Mouse (Mus musculus) kidney, adult 9 months (tissue): Measurements from ENCODE around the gene Ildr1.

Experiments
- DNase-seq: peaks from one replicate; pipeline ENCODE4 v3.0.0; 2022

The Ildr1 gene

DNA sequence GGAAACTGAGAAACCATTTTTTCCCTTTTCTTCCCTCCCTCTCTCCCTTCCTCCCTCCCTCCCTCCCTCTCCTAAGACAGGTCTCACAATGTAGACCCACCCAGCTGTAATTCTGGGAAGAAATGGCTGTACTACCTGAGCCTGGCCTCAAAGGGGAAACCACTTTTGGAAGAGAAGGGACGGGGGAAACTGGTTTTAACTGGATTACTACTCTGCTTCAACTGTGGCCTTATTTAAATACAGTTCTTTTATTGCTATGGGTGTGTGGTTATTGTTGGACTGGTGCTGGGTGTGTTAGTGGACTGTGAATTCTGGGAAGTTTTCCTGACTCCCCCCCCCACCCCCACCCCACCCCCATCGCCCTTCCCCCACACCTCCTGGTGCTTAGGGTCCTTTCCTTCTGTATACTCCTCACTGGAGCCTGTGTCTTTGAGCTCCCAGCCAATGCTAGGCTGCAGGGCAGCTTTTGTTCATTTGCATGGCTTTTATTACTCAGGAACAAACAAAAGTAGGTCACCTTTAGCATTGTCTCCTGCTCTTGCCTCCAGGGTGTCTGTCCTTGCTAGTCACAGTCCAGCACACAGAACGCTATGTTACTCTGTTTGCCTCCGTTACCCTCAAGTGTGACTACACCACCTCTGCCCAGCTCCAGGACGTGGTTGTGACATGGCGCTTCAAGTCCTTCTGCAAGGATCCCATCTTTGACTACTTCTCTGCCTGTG, 14.1 kb downstream of the Ildr1 start:
- DNase-seq = peak; percentile 64

GRCm38 (mm10) chr16:36708751-36709150, 15.0 kb downstream of the Ildr1 start:
- DNase-seq = no peak

DNA sequence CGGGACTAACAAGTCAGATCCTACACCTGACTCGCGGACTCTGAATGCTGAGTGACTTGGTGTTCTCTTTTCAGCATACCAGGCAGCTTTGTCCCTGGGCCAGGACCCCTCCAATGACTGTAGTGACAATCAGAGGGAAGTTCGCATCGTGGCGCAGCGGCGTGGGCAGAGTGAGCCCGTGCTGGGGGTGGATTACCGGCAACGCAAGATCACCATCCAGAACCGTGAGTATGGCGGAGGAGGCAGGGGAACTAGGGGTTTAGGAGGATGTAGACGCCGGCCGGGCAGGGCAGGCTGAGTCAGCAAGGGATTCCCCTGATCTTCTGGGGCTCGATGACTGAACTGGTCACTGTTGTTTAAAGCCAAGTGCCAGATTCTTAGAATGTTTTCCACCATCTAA, 15.6 kb downstream of the Ildr1 start:
- no peak for DNase-seq

- no peak for DNase-seq
Measured at GRCm38 (mm10) chr16:36710794-36711193, 17.0 kb downstream of the Ildr1 start.

- no peak for DNase-seq
Measured at GRCm38 (mm10) chr16:36711760-36712159, 18.0 kb downstream of the Ildr1 start.

DNA sequence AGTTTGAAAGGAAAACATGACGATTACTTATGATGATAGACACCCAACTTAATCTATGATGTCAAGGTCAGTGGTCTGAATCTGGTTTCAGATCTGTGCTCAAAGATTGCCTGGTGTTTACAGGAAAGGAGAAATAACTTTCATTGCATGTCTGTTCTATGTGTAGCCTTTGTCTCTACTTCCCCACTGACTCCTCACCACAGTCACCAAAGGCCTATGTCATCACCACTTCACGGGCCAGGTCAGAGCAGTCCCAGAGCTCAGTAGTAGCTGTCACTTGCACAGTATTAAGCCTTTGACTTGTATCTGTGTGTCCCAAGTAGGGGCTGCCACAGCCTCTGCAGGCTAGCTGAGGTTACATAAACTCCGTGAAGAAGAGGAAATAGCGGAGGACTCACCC, 23.7 kb downstream of the Ildr1 start:
- DNase-seq = no peak

DNA sequence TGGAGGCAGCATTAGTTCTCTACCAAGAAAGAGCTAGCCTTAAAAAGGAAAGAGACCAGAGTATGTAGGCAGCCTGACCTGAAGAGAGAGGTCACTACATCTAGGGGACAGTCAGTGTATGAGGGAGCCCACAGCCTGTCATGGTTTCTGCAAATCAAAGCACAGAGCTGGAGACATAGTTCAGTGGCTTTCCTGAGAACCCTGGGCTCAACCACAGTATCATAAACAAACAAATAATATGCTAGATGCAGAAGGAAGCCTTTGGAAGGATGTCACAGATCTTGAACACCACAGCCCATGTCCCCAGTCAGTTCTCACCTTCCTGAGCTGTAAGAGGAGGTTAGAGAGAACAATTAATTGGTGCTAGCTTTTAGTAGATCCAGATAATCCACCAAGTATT, 24.9 kb downstream of the Ildr1 start:
- DNase-seq = no peak

DNA sequence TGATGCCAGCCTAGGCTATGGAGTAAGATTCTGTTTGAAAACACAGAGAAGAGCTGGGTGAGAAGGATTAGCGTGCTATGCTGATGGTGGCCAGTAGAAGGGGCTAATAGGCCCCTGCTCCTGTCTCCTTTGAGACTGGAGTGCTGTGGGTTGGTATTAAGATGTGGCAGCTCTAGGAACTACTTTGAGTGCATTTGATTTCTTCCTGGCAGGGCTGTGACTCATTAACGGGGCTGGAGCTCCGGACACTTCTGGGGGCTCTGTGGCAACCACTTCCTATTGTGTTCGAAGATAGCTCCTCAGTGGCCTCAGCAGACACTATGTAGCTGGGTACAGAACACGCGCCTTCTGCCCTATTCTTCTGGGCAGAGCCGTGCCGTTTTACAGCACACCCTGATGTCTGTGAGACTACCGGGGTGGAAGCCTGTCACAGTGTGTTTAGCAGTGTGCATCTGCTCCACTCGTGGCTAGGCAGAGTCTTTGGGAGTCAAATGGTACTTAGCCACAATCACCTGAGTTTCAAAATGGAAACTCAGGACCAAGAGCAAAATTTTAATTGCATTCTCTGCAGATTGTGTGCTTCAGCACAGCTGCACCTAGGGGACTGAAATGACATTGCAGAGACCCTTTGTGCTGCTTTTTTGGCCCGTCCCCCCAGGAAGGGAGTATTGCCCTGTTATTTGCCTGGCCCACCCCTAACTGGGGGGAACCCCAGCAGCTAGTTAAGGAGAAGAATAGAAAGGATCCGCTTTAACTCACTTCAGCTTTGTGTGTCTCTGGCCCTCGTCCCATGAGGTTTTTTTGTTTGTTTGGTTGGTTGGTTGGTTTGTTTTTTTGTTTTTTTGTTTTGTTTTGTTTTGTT, 26.6 kb downstream of the Ildr1 start:
- DNase-seq = no peak

DNA sequence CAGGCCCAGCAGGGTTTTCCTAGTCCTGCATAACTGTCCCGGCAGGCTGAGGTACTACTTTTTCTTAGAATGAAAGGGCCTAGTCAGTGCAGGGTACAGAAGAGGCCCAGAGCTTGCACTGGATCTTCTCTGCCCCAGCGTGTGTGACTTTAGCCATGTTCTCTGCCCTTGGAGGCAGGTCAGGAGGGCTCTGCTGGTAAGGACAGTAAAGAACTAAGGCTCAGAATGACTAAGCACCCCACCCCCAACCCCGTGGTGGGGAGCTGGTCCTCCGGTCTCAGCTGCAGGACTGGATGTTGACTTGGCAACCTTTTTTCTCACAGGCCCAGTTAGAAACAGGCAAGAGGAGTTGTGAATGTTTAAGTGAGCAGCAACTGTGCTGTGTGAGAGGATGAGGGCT, 29.0 kb downstream of the Ildr1 start:
- DNase-seq = no peak

GRCm38 (mm10) chr16:36723880-36724443, 30.2 kb downstream of the Ildr1 start:
- no peak for DNase-seq

DNA sequence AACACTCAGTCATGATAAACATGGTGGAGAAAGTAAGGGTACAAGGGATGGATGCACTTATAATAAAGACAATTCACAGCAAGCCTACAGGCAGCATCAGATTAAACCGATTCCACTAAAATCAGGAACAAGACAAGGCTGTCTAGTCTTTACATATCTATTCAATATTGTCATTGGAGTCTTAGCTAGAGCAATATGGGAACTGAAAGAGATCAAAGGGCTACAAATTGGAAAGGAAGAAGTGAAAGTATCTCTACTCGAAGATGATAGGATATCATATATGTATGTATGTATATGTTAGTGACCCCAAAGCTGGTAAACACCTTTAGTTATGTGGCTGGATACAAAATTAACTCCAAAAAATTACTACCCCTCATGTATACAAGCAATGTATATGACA, 35.2 kb downstream of the Ildr1 start:
- no peak for DNase-seq

- no peak for DNase-seq
Measured at GRCm38 (mm10) chr16:36732572-36732971, 38.8 kb downstream of the Ildr1 start.

- no peak for DNase-seq
Measured at GRCm38 (mm10) chr16:36733827-36734226, 40.0 kb downstream of the Ildr1 start.

DNA sequence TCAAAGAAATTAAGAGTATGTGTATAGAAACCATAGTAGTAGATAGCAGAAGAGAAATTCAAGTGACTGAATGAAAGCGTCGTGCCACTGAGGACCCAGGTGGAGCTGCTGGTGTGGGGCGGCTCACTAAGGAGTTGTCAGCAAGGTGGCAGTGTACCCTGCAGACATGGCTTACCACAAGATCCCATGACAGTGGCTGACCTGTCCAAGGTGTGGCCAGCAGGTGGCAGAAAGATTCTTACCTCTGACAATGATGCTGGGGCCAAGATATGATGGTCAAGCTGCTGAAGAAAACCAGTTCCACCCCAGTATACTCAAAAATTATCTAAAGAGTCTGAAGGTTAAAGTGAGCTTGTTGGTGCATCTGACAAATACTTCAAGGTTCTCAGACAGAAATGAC, 41.6 kb downstream of the Ildr1 start:
- DNase-seq = peak; percentile 80

DNA sequence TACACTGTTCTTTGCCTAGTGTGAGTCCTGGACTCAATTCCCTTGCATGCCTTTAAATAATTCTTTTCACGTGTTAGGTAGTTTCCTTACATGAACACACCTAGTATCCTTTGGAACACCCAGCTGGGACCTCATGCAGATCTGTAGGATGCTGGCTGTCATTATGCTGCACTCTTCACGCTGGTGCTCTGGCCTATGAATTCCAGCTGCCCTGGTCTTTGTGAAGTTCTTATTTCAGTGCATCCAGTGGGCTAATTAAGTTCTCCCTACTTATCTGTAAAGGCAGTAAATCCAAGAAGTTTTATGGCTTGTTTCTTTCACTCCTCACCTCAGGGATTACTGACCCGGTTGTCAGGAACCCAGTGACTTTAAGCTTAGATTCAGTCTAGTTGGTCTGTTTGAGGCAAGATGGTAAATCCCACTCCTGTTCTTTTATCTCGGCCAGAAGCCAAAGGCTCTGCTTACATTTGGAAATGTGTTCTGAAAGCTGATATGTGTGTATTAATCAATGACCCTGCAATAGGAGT, 45.7 kb downstream of the Ildr1 start:
- no peak for DNase-seq

- DNase-seq = no peak
Measured at GRCm38 (mm10) chr16:36743580-36743979, 49.8 kb downstream of the Ildr1 start.

DNA sequence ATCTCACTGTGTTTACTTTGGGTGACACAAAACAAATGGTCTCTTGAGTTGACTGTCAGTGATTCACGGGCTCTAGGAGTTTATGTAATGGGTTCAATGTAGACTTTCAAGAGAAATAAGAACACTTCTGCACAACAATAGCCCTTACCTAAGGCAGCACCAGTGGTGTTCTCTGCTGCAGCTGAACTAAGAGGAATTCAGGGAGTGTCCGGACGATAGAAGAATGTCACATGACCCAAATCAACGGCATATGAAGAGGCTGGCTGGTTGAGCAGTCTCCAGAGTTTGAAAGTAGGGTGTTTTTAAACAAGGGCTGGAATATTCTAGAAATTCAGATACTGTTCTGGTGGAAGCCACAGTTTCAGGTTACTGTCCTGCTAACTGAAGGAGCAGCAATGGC, 53.3 kb downstream of the Ildr1 start:
- DNase-seq = no peak

GRCm38 (mm10) chr16:36747767-36748166, 54.0 kb downstream of the Ildr1 start:
- no peak for DNase-seq

- no peak for DNase-seq
Measured at GRCm38 (mm10) chr16:36751979-36752378, 58.2 kb downstream of the Ildr1 start.

DNA sequence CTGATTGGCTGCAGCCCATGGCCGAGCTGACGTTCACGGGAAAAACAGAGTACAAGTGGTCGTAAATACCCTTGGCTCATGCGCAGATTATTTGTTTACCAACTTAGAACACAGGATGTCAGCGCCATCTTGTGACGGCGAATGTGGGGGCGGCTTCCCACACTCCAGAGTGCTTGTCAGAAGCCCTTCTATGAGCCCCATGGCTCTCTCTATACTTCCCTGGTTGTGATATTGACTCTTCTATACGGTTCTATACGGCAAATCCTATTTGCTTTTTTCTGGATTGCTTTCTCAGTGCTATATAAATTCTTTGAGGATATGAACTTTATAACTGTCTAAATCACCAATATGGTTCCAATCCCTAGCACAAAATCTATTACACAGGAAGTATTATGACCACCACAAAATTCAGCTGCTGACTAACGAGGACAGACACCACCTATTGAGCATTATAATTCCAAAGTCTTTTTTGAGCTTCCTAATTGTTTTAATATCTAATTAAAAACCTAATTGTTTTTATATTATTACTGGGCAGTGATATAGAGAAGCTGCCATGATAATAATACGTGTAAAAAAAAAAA, 76.5 kb downstream of the Ildr1 start:
- DNase-seq = no peak

- DNase-seq = peak; percentile 30
Measured at GRCm38 (mm10) chr16:36770830-36771229, 77.1 kb downstream of the Ildr1 start.

DNA sequence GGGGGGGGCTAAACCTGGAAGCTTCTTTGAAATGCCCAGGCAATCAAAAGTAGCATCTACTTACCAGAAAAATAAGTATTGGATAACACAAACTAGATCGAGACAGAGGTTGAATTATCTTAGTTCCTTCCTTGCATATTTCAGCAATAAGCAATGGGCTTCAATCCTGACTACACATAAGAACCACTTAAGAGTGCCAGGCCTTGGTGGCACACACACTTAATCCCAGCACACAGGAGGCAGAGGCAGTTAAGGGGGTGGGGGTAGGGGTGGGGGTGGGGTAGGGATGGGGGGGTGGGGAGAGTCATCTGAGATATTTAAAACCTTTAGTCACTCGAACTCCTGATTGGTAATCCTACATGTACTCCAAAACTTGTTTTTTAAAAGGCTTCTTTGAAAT, 77.5 kb downstream of the Ildr1 start:
- DNase-seq = no peak

GRCm38 (mm10) chr16:36771703-36772102, 77.9 kb downstream of the Ildr1 start:
- DNase-seq = no peak
